Mouse (Mus musculus) embryonic fibroblast, embryonic 13.5 days (primary cell): ENCODE data around the gene Ubl4a. TPM values are rescaled to one million over a fixed set of nuclear protein-coding genes. Genes with fewer than 3 reads are reported as not detected.
"Not testable (repeated sequence)": the region's sequence is repeated elsewhere in the genome, so short reads cannot be mapped to it uniquely, and the experiment has no call there.

ENCODE experiments used
- H3K27ac ChIP-seq: 2 replicates; pipeline ENCODE4 v1.5.1; 2012; ENCODE audit warnings: low read length, control low read depth, inconsistent platforms; ENCODE audit not compliant: insufficient read depth
- H3K4me1 ChIP-seq: 2 replicates; pipeline ENCODE4 v1.6.1; 2011; ENCODE audit warnings: low read length; ENCODE audit not compliant: control insufficient read depth, insufficient read depth
- H3K4me3 ChIP-seq: 2 replicates; pipeline ENCODE4 v1.5.1; 2011; ENCODE audit warnings: mild to moderate bottlenecking, control low read depth, low read length; ENCODE audit not compliant: insufficient read depth
- CTCF ChIP-seq: IDR thresholded peaks from 2 replicates; pipeline ENCODE4 v1.5.1; 2011; ENCODE audit warnings: mild to moderate bottlenecking, control low read depth, low read length, moderate library complexity, borderline replicate concordance; ENCODE audit not compliant: insufficient read depth
- POLR2A ChIP-seq: IDR thresholded peaks from 2 replicates; pipeline ENCODE4 v1.6.1; 2011; ENCODE audit warnings: low read depth, mild to moderate bottlenecking, control low read depth, low read length, moderate library complexity
- polyA plus RNA-seq: library from polyadenylated mRNA; stranded (reverse); fragments of >200 nt; gene quantifications from 2 replicates; pipeline ENCODE4 v1.2.4, GENCODE M21; 2011; ENCODE audit warnings: low read depth; ENCODE audit not compliant: missing spikeins, insufficient read length

Gene Ubl4a
- polyA plus RNA-seq, 1 experiment = 47.0 TPM

DNA sequence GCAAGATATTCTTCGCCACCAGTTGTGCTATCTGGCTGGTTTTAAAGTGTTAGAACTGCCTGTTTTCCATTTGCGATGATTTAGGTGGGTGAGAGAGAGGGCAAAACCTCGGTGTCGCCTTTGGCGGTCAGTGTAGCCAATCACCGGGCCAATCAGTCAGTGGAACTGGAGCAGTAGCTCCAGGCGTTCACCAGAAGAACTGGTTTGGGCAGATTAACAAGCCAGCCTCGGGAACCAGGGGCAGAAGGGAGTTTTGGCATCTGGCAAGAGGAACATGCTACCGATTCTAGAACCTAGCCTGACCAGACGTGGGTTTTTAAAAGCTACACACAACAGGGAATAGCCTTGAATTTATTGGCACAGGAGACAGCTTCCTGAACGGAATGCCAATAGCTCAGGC is 13.8 kb downstream of the Ubl4a start:
- Histone ChIP-seq H3K4me3 (no peak overlapping the region), H3K27ac (no peak overlapping the region), H3K4me1 (no peaks in the 10 kb centered on the region)
- no peak for TF ChIP-seq POLR2A
- TF ChIP-seq CTCF = no peak

DNA sequence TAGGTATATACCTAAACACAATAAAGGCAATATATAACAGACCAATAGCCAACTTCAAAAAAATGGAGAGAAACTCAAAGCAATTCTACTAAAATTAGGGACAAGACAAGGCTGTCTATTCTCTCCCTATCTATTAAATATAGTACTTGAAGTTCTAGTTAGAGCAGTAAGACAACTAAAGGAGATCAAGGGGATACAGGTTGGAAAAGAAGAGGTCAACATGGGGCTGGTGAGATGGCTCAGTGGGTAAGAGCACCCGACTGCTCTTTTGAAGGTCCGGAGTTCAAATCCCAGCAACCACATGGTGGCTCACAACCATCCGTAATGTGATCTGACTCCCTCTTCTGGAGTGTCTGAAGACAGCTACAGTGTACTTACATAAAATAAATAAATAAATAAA is 15.9 kb downstream of the Ubl4a start:
- not testable (repeated sequence) for H3K4me3 ChIP-seq, H3K4me1 ChIP-seq, H3K27ac ChIP-seq

DNA sequence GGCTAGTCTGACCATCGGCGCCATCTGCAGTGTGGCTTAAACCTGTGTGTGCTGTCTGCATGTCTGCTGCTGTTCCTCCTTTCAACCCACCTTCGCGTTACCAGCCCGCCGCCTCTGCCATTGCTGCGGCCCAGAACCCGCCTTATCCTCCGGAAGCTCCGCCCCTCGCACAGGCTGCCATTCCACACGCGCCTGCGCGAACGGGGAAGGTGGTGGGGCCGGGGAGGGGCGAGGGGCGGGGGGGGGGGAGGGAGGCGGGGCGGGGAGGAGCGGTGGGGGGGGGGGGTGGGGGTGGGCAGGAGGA is 19.6 kb downstream of the Ubl4a start, which contains the start of gene Lage3:
Lage3 (minus strand) TSS at position 152 of the 304 bp plus-strand sequence.
- peak within 1 kb of the TSS; percentile 4; the same call in 1 of the 2 replicates for H3K27ac ChIP-seq
- TF ChIP-seq CTCF = no peak
- TF ChIP-seq POLR2A = peak; percentile 87
- peak within 1 kb of the TSS; percentile 70 for H3K4me3 ChIP-seq
- H3K4me1 ChIP-seq = no peaks in the 10 kb centered on the region

DNA sequence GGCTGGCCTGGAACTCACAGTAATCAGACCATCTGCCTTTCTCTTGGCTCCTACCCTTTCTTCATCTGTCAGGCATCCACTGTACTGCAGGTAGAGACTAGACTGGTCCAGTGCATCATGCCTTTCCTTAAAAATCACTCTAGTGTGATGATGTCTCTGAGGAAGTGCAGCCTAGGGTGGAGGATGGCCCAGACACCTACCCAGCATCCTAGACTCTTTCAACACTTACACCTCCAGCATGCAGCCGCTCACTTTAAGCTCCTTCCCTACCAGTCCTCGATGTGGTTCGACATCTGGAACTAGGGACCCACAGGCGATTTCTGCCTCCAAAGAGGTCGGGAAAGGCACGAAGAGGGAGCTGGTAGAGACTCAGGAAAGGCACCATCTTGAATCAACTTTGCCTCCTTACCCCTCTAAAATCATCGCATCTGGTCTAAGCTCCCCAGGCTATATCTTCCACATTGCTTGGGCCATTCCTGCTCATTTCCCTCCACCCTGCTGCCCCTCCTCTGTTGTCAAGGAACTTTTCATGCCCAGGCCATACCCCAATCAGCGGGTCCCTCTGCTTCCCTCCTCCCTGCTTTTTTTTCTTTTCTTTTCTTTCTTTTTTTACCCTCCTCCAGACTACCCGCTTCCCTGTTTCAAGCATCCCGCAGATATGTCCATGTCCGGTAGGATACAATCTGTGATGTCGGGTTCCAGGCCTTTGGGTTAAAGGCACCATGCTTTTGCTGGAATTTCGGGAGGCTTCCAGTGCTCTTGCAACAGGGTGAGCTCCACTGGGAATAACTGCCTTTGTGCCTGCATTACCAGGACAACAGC is 20.2 kb downstream of the Ubl4a start:
- Histone ChIP-seq H3K27ac (peak overlapping the region; percentile 4; the same call in 1 of the 2 replicates), H3K4me1 (no peaks in the 10 kb centered on the region), H3K4me3 (peak overlapping the region; percentile 70)
- TF ChIP-seq CTCF (no peak), POLR2A (peak; percentile 40; the same call in 1 of the 2 replicates)

DNA sequence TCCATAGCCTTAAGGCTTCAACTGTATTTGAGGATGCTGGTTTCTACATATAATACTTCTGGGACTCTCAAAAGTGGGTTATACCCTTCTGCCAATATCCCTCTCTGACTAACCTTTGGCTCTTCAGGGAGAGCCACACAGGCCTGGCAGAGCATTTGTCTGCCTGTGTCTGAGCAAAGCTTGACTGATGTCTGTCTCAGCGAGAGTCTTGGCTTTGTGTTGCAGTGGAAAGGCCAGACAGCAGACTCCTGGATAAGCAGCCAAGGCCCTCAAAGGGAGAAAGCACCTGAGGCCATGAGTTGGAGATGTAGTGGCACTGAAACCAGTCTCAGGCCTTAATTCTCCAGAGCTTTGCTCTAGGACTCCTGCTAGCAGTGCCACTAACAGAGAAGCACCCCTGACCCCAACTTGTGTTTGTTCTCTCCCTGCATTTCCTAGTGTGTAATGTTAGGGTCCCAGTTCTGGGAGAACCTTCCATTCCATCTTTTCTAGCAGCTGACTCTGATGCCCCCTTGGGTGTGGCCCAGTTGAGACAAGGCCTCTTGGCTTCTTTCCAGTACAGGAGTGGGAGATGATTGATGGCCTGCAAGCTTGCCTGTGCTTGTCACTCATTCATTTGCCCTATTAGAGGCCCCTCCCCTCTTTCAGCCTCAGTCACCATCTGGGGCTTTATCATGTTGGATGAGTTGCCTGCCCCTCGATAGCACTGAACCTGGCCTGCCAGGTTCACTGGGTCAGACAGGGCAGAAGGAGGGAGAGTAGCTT is 42.7 kb downstream of the Ubl4a start:
- no peak overlapping the region for H3K27ac ChIP-seq
- TF ChIP-seq POLR2A (no peak), CTCF (no peak)
- peak overlapping the region; percentile 56 for H3K4me3 ChIP-seq
- no peaks in the 10 kb centered on the region; the same call in 1 of the 2 replicates for H3K4me1 ChIP-seq

DNA sequence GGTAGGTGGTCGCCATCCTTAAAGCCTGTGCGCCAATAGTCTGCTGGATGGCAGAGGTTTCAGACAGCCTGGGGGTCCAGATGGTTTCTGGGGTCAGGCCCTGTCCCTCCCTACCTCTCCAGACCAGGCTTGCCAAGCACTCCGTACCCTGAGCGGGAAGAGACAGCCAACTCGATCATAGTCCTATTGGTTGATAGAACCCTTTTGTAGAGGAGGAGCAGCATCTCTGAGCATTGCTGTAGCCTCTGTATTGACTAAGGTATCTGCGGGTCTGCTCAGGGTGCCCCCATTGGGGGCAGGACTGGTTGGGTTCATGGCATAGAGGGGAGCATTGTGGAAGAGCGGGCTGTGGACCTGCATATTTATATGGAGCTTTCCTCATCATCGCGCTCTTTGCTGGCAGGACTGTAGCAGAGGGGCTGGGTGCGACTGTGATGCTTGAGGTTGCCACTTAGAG is 43.8 kb downstream of the Ubl4a start:
- H3K4me3 ChIP-seq = peak overlapping the region; percentile 56
- no peak overlapping the region for H3K27ac ChIP-seq

DNA sequence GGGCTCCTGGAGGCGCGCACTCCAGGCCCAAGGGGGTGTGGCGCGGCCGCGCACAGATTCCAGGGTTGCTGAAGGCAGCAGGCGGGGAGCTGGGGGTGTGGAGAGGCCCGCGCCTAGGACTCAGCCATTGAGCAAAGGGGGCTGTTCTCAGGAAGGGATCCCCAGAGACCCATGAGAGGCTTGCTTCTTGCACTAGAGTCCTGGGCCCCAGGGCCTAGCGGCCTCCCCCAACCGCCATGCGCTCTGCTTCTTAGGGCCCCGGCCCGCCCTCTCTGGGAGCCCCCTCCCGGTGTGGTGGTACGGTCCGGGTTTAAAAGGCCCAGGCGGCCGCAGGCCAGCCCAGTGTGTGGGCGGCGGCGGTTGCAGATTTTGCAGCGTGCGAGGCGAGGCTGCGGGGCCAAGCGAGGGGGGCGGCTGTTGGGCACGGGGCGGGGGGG is 44.3 kb downstream of the Ubl4a start, which contains the start of gene Plxna3:
Plxna3 (plus strand) TSS at position 342 of the 437 bp plus-strand sequence.
- peak within 1 kb of the TSS; percentile 56 for H3K4me3 ChIP-seq
- peak within 1 kb of the TSS; percentile 63; the same call in 1 of the 2 replicates for H3K27ac ChIP-seq
- H3K4me1 ChIP-seq = no peaks in the 10 kb centered on the region; the same call in 1 of the 2 replicates
- TF ChIP-seq CTCF (no peak), POLR2A (peak; percentile 52)

More for the DNA sequence above, 43.8 kb downstream of the Ubl4a start:
- TF ChIP-seq CTCF (no peak), POLR2A (no peak)
- no peaks in the 10 kb centered on the region; the same call in 1 of the 2 replicates for H3K4me1 ChIP-seq

Other genes with a start within 250 kb of the Ubl4a start
- gene Opn1mw, start 245.8 kb downstream of the Ubl4a start, polyA plus RNA-seq = not detected in 2 replicates
- gene Mecp2, start 237.9 kb downstream of the Ubl4a start, polyA plus RNA-seq = 19.0 and 21.0 TPM in 2 replicates
- not detected in 2 replicates for gene Tex28, start 205.4 kb downstream of the Ubl4a start, polyA plus RNA-seq
- not detected in 2 replicates for gene Tktl1, start 196.0 kb downstream of the Ubl4a start, polyA plus RNA-seq
- gene Flna, start 123.4 kb downstream of the Ubl4a start, polyA plus RNA-seq = 1,955 and 2,266 TPM in 2 replicates
- 195 and 206 TPM in 2 replicates for gene Emd, start 118.5 kb downstream of the Ubl4a start, polyA plus RNA-seq
- gene Rpl10, start 102.4 kb downstream of the Ubl4a start, polyA plus RNA-seq = 311 and 352 TPM in 2 replicates
- gene Taz, start 91.3 kb downstream of the Ubl4a start, polyA plus RNA-seq = 43.2 and 52.9 TPM in 2 replicates
- 8.0 and 12.1 TPM in 2 replicates for gene Dnase1l1, start 90.9 kb downstream of the Ubl4a start, polyA plus RNA-seq
- gene Atp6ap1, start 76.1 kb downstream of the Ubl4a start, polyA plus RNA-seq = 290 and 334 TPM in 2 replicates
- 184 and 194 TPM in 2 replicates for gene Gdi1, start 68.2 kb downstream of the Ubl4a start, polyA plus RNA-seq
- gene Fam50a, start 60.2 kb downstream of the Ubl4a start, polyA plus RNA-seq = 53.9 and 54.0 TPM in 2 replicates
- gene Plxna3, start 44.2 kb downstream of the Ubl4a start, polyA plus RNA-seq = 39.7 and 53.1 TPM in 2 replicates
- 56.1 and 62.9 TPM in 2 replicates for gene Lage3, start 19.6 kb downstream of the Ubl4a start, polyA plus RNA-seq
- 20.6 and 22.4 TPM in 2 replicates for gene Slc10a3, start 131 bp upstream of the Ubl4a start, polyA plus RNA-seq
- gene Fam3a, start 20.1 kb upstream of the Ubl4a start, polyA plus RNA-seq = 23.5 and 30.6 TPM in 2 replicates
- 36.8 and 57.9 TPM in 2 replicates for gene Ikbkg, start 20.1 kb upstream of the Ubl4a start, polyA plus RNA-seq
- 58.1 and 65.0 TPM in 2 replicates for gene G6pdx, start 56.0 kb upstream of the Ubl4a start, polyA plus RNA-seq
- not detected in 2 replicates for gene Gm6880, start 108.2 kb upstream of the Ubl4a start, polyA plus RNA-seq
- gene Olfr1326-ps1, start 201.7 kb upstream of the Ubl4a start, polyA plus RNA-seq = not detected in 2 replicates
- not detected in 2 replicates for gene Olfr1325, start 219.5 kb upstream of the Ubl4a start, polyA plus RNA-seq